Mouse (Mus musculus) heart, embryonic 16.5 days (tissue): ENCODE measurements around the gene Vmn1r221. TPM values are rescaled to one million over a fixed set of nuclear protein-coding genes. Genes with fewer than 3 reads are reported as not detected.
A peak's percentile ranks its signal among the peaks of the same experiment; 100 is the strongest.

Experiments used
- ATAC-seq: fragments of 200-750 bp; cut with Nextera tagmentation; replicated peaks from 2 replicates; pipeline ENCODE4 v1.8.0; 2017; ENCODE audit warnings: moderate number of reproducible peaks; ENCODE audit not compliant: insufficient read depth, low FRiP score; ENCODE audit errors: extremely low read depth
- H3K27ac ChIP-seq: fragments of 300-500 bp; sonication (generic); 2 replicates; pipeline ENCODE4 v1.5.1; 2014; ENCODE audit warnings: mild to moderate bottlenecking, low read length, control low read depth, moderate library complexity
- H3K27me3 ChIP-seq: fragments of 300-500 bp; sonication (generic); 2 replicates; pipeline ENCODE4 v1.6.1; 2014; ENCODE audit warnings: low read length, mixed read lengths; ENCODE audit not compliant: control insufficient read depth, insufficient read depth
- H3K36me3 ChIP-seq: fragments of 300-500 bp; sonication (generic); 2 replicates; pipeline ENCODE4 v1.6.1; 2014; ENCODE audit not compliant: control insufficient read depth, insufficient read depth
- H3K4me1 ChIP-seq: fragments of 300-500 bp; sonication (generic); 2 replicates; pipeline ENCODE4 v1.6.1; 2014; ENCODE audit warnings: low read length, mixed read lengths; ENCODE audit not compliant: control insufficient read depth, insufficient read depth
- H3K4me2 ChIP-seq: fragments of 300-500 bp; sonication (generic); 2 replicates; pipeline ENCODE4 v1.6.1; 2014; ENCODE audit warnings: low read depth, mild to moderate bottlenecking, control low read depth, low read length
- H3K4me3 ChIP-seq: fragments of 300-500 bp; sonication (generic); 2 replicates; pipeline ENCODE4 v1.5.1; 2014; ENCODE audit warnings: mild to moderate bottlenecking, control low read depth, low read length
- H3K9ac ChIP-seq: fragments of 300-500 bp; sonication (generic); 2 replicates; pipeline ENCODE4 v1.6.1; 2014; ENCODE audit warnings: low read length, control low read depth
- H3K9me3 ChIP-seq: fragments of 300-500 bp; sonication (generic); replicated peaks from 2 replicates; pipeline ENCODE4 v1.6.1; 2016; ENCODE audit warnings: low read length; ENCODE audit not compliant: control insufficient read depth
- WGBS: fragments of 180-500 bp; shearing (Covaris S2); extraction: QIAGEN DNeasy Blood & Tissue Kit; methylation state at CpG from one replicate; pipeline ENCODE4 v1.1.7; 2014; 5-methylcytosine and 5-hydroxymethylcytosine counted together
- polyA plus RNA-seq: library from polyadenylated mRNA; unstranded; fragments of >200 nt; fragmentation: Nextera tagmentation; extraction: Ambion mirVana; gene quantifications from 2 replicates; pipeline ENCODE4 v1.2.1, GENCODE M21; 2015

Gene Vmn1r221
- polyA plus RNA-seq, 1 experiment from 2014 or later = not detected

DNA sequence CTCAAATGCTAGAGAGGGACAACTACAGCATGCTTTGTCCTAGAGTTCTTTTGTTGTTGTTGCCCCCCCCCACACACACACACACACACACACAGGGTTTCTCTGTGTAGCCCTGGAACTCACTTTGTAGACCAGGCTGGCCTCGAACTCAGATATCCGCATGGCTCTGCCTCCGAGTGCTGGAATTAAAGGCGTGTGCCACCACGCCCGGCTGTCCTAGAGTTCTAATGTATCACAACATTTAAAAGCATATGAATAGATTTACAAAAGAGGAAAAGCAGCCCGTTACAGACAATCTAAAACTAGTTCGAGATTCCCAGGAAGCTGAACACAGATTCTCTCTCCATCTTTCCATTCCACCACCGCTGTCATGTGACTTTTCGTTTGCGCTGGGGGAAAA lies 55.8 kb downstream of the Vmn1r221 start:
- WGBS = 21% methylated on average over 11 of the region's 11 CpGs
- H3K4me2 ChIP-seq = peak overlapping the region; percentile 65
- no peak overlapping the region for H3K9ac ChIP-seq
- no peaks in the 10 kb centered on the region for H3K36me3 ChIP-seq
- no peak for ATAC-seq
- H3K4me3 ChIP-seq = peak overlapping the region; percentile 37
- no peaks in the 10 kb centered on the region; the same call in 1 of the 2 replicates for H3K27me3 ChIP-seq
- no peak overlapping the region for H3K27ac ChIP-seq
- no peaks in the 10 kb centered on the region for H3K9me3 ChIP-seq
- 0 out of 2 replicates have a peak, but pooled peaks cover 2% of the 10 kb centered on the region for H3K4me1 ChIP-seq

DNA sequence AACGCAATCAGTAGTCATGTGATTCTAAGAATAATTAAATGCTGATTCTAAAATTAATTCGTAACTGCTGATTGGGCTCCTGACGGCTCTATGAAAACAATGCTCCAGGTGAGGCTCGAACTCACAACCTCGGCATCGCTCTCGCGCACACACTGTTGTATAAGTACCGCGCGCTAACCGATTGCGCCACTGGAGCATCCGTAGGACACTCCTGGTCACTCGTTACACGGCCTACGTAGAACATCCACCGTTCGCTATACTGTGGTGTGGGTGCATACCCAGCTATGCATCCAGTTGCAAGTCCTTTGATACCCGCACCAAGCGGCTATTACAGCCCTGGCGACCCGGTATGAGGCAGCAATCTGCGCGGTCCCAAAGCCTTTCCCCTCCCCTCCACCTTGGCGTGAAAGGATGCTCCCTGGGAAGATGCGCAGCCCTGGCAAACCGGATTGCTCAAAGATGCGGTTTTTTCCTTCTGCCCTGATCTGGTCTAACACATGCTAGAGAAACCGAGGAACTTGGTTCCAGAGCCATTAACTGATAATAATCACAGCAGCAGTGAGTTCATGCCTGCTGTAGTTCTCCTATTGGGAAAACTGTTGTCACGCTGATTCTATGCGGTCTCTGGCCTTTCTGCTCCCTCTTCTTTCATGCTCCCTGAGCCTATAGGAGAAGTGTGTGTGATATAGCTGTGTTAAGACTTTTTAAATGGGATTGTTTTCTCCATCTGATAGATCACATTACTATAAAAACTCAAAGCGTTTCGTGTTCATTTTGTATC lies 56.6 kb downstream of the Vmn1r221 start:
- H3K27ac ChIP-seq = no peak overlapping the region
- peak overlapping the region; percentile 65 for H3K4me2 ChIP-seq
- 0 out of 2 replicates have a peak, but pooled peaks cover 2% of the 10 kb centered on the region for H3K4me1 ChIP-seq
- 4% methylated on average over 34 of the region's 34 CpGs for WGBS
- H3K9me3 ChIP-seq = no peaks in the 10 kb centered on the region
- no peak overlapping the region for H3K9ac ChIP-seq
- H3K27me3 ChIP-seq = no peaks in the 10 kb centered on the region; the same call in 1 of the 2 replicates
- H3K4me3 ChIP-seq = peak overlapping the region; percentile 37
- ATAC-seq = no peak; the same call in 1 of the 2 replicates
- H3K36me3 ChIP-seq = no peaks in the 10 kb centered on the region

Other genes starting within 250 kb of the Vmn1r221 start
- gene Vmn1r213, start 206.5 kb upstream of the Vmn1r221 start, polyA plus RNA-seq = not detected in 2 replicates
- gene Vmn1r214, start 183.7 kb upstream of the Vmn1r221 start, polyA plus RNA-seq = not detected in 2 replicates
- gene Vmn1r215, start 146.1 kb upstream of the Vmn1r221 start, polyA plus RNA-seq = not detected in 2 replicates
- not detected in 2 replicates for gene Vmn1r217, start 95.9 kb upstream of the Vmn1r221 start, polyA plus RNA-seq
- not detected in 2 replicates for gene Vmn1r218, start 81.0 kb upstream of the Vmn1r221 start, polyA plus RNA-seq
- 0.01 TPM in 1 of 2 replicates, not detected in the other for gene Vmn1r219, start 54.8 kb upstream of the Vmn1r221 start, polyA plus RNA-seq
- gene Vmn1r220, start 26.2 kb upstream of the Vmn1r221 start, polyA plus RNA-seq = not detected in 2 replicates
- gene Vmn1r222, start 21.8 kb downstream of the Vmn1r221 start, polyA plus RNA-seq = not detected in 2 replicates
- not detected in 2 replicates for gene Vmn1r223, start 33.0 kb downstream of the Vmn1r221 start, polyA plus RNA-seq
- 36.5 and 37.8 TPM in 2 replicates for gene Zfp322a, start 155.1 kb downstream of the Vmn1r221 start, polyA plus RNA-seq
- gene Abt1, start 209.7 kb downstream of the Vmn1r221 start, polyA plus RNA-seq = 9.2 and 9.4 TPM in 2 replicates